Mouse (Mus musculus): ENCODE results near the gene Hist1h2bj. TPM values are rescaled to one million over a fixed set of nuclear protein-coding genes. Genes with fewer than 3 reads are reported as not detected.
"Not testable (repeated sequence)": the region's sequence is repeated elsewhere in the genome, so short reads cannot be mapped to it uniquely, and the experiment has no call there.

Hist1h2bj gene
- polyA plus RNA-seq, 1 experiment: 0.69 TPM

DNA sequence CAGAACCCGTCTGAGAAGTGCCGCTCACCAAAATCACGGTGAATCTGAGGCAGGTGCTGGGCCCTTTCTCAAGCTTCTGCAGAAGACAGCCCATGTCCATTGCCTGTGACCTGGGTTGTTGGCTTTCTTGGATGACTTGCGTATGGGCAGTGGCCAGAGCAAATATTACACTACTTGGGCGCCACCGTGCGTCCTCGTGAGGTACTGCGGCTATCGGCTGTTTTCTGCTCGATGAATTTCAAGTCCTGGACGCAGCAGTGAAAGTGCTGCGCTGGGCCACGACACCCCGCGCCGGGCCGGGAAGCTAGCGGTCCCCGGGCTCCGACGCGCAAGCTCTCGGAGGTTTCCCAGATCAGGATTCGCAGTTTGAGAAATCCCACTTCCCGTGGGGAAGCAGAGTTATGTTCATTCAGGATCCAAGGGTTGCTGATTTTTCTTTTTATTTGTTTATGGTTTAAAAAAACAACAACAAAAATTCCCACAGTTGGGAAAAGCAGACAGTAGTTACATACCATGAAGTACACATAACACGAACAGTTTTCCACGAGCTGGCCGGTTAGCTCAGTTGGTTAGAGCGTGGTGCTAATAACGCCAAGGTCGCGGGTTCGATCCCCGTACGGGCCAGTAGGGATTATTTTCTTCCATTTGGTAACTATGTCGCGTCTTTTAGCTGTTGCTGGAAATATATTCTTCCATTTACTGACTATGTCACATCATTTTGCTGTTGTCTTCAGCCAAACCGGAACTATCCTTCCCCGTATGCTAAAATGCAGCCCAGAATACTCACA, 14.1 kb upstream of the Hist1h2bj start:
- Histone ChIP-seq H3K27ac (ENCODE audit: insufficient read depth, low read length) (no peak overlapping the region), H3K4me1 (ENCODE audit: control insufficient read depth, insufficient read depth, low read length) (no peaks in the 10 kb centered on the region), H3K4me3 (ENCODE audit: insufficient read depth, low read length) (peak overlapping the region; percentile 30)
- no peak for TF ChIP-seq POLR2A (IDR thresholded peaks at IDR 0.05; ENCODE audit: extremely low read depth, insufficient read depth, low read length)
- peak; percentile 90 for TF ChIP-seq CTCF (IDR thresholded peaks at IDR 0.05; ENCODE audit: extremely low read depth, insufficient read depth, low read length)

DNA sequence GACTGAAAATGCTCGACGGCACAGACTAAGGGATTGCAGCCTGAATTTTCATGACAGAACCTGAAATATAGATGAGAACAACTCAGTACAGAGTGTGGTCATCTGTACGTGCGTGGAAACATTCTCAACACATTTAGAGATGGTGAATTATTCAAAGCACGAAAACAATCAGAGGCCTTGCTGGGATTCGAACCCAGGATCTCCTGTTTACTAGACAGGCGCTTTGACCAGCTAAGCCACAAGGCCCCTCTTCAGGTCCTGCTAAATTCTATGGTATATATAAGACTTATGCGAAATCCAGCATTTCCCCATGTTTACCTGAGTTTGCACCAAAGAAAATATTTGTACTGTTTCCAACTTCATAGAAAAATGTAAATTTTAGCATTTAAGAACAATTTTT, 13.1 kb upstream of the Hist1h2bj start:
- H3K4me3 ChIP-seq (ENCODE audit: insufficient read depth, low read length): no peak overlapping the region
- TF ChIP-seq CTCF (IDR thresholded peaks at IDR 0.05; ENCODE audit: extremely low read depth, insufficient read depth, low read length) (no peak), POLR2A (IDR thresholded peaks at IDR 0.05; ENCODE audit: extremely low read depth, insufficient read depth, low read length) (no peak)
- no peak overlapping the region for H3K27ac ChIP-seq (ENCODE audit: insufficient read depth, low read length)
- peaks cover 1% of the 10 kb centered on the region; the same call in 1 of the 2 replicates for H3K4me1 ChIP-seq (ENCODE audit: control insufficient read depth, insufficient read depth, low read length)

DNA sequence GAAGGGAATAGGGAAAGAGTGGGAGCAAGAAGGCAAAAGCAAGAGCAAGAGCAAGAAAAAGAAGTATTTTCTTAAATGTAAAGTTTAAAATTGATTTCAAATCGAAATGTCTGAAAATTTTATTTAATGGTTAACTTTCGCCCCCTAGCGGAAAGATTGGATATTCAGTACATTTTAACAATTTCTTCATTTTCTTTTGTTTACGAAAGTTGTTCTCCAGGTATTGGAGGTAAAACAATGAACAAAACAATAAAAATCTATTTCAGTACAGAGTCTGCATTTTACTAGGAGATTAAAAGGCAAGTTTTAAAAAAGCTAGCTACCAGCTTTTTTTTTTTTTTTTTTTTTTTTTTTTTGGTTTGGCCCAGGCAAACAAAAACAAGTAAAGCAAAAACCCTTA, 12.5 kb upstream of the Hist1h2bj start:
- peaks cover 1% of the 10 kb centered on the region; the same call in 1 of the 2 replicates for H3K4me1 ChIP-seq (ENCODE audit: control insufficient read depth, insufficient read depth, low read length)
- H3K4me3 ChIP-seq (ENCODE audit: insufficient read depth, low read length): no peak overlapping the region
- no peak overlapping the region for H3K27ac ChIP-seq (ENCODE audit: insufficient read depth, low read length)
- no peak for TF ChIP-seq POLR2A (IDR thresholded peaks at IDR 0.05; ENCODE audit: extremely low read depth, insufficient read depth, low read length)
- no peak for TF ChIP-seq CTCF (IDR thresholded peaks at IDR 0.05; ENCODE audit: extremely low read depth, insufficient read depth, low read length)

DNA sequence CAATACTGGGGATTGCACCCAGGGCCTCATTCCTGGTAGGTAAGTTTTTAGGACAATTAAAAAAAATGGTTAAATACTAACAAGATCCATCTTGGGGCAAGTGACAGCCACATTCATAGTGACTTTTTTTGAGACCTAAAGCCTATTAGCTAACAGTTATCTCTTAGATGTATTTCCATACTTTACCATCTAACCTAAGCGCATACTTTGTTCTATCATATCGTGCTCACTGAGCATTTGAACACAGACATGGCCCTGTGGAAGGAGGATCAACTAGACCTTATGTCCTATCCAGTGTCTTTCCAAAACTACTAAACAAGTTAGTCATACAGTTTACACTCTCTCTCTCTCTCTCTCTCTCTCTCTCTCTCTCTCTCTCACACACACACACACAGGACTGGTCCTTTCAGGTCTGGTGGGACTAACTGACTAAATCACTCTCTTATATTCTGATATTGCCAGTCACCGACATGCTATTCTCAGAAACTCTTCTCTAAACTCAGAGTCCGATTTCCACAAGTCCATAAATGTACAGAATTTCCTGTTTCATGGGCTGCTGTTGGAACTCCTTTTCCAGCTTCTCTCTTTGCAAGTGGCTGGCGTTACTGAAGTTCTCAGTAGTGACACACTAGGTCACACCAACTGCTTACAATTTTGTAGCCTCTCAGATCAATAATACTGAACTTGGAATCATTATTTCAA, 9.1 kb upstream of the Hist1h2bj start:
- no peak overlapping the region for H3K4me3 ChIP-seq (ENCODE audit: insufficient read depth, low read length)
- H3K27ac ChIP-seq (ENCODE audit: insufficient read depth, low read length): no peak overlapping the region
- no peak for TF ChIP-seq CTCF (IDR thresholded peaks at IDR 0.05; ENCODE audit: extremely low read depth, insufficient read depth, low read length)
- TF ChIP-seq POLR2A (IDR thresholded peaks at IDR 0.05; ENCODE audit: extremely low read depth, insufficient read depth, low read length): no peak
- H3K4me1 ChIP-seq (ENCODE audit: control insufficient read depth, insufficient read depth, low read length): peaks cover 1% of the 10 kb centered on the region; the same call in 1 of the 2 replicates

DNA sequence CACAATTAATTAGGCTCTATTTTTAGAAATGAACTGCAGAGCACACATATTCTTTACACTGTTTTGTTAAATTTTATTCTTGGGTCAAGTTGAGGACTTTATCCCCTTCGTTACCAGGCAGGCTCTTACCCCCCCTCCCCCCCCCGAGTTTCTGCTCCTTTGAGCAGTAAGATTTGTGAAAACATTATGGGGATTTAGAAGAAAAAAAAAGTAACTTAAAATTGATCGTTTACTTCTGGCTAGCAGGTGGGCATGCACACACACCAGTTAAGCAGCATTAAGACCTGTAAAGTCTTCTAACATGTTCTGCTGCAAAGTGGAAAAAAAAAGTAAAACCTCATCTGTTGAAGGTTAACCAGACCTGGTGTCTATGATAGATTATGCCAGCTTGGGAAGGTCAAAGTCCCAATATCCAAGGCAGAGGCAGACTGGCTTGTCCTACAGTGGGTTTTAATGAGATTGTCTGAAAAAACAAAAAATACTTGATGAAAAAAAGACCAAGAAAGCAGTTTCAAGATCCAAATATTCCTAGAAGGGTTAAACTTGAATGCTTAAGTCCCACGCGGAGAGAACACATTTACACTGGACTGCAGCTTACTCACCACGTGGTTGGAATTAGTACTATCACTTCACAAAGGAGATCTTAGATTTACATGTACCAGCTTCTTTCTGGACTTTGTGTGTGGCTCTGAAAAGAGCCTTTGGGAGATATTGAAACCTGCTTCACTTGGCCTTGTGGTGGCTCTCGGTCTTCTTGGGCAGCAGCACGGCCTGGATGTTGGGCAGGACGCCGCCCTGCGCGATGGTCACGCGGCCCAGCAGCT, 8.4 kb upstream of the Hist1h2bj start:
- no peak overlapping the region for H3K4me3 ChIP-seq (ENCODE audit: insufficient read depth, low read length)
- peaks cover 1% of the 10 kb centered on the region; the same call in 1 of the 2 replicates for H3K4me1 ChIP-seq (ENCODE audit: control insufficient read depth, insufficient read depth, low read length)
- TF ChIP-seq CTCF (IDR thresholded peaks at IDR 0.05; ENCODE audit: extremely low read depth, insufficient read depth, low read length): no peak
- TF ChIP-seq POLR2A (IDR thresholded peaks at IDR 0.05; ENCODE audit: extremely low read depth, insufficient read depth, low read length): no peak
- no peak overlapping the region for H3K27ac ChIP-seq (ENCODE audit: insufficient read depth, low read length)

DNA sequence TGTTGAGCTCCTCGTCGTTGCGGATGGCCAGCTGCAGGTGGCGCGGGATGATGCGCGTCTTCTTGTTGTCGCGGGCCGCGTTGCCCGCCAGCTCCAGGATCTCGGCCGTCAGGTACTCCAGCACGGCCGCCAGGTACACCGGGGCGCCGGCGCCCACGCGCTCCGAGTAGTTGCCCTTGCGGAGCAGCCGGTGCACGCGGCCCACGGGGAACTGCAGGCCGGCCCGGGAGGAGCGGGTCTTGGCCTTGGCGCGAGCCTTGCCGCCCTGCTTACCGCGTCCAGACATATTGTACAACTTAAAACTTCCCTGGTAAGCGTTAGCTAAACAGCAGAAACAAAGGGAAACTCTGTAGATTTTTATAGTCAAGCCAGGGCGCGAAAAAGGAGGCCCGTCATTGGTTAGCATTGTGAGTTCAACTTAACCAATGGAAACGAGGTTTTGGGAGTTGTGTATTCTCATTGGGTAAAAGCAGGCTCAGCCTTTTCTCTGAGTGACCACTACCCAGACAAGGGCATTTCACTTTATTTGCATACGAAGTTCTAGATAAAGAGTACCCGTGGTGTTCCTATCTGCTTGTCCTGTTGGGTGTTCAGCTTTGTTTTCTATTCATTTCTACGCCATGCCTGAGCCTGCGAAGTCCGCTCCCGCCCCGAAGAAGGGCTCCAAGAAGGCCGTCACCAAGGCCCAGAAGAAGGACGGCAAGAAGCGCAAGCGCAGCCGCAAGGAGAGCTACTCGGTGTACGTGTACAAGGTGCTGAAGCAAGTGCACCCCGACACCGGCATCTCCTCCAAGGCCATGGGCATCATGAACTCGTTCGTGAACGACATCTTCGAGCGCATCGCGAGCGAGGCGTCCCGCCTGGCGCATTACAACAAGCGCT, 7.5 kb upstream of the Hist1h2bj start, which contains the start of the genes Hist1h2ah and Hist1h2bk:
Gene Hist1h2ah (minus strand): TSS at position 302 of the 882 bp plus-strand sequence.
Gene Hist1h2bk (plus strand): TSS at position 604 of the 882 bp plus-strand sequence.
- peak within 1 kb of the TSS; percentile 14; the same call in 1 of the 2 replicates for H3K4me3 ChIP-seq (ENCODE audit: insufficient read depth, low read length)
- not testable (repeated sequence) for H3K27ac ChIP-seq (ENCODE audit: insufficient read depth, low read length); H3K4me1 ChIP-seq (ENCODE audit: control insufficient read depth, insufficient read depth, low read length)
- TF ChIP-seq POLR2A (IDR thresholded peaks at IDR 0.05; ENCODE audit: extremely low read depth, insufficient read depth, low read length): peak; percentile 78

DNA sequence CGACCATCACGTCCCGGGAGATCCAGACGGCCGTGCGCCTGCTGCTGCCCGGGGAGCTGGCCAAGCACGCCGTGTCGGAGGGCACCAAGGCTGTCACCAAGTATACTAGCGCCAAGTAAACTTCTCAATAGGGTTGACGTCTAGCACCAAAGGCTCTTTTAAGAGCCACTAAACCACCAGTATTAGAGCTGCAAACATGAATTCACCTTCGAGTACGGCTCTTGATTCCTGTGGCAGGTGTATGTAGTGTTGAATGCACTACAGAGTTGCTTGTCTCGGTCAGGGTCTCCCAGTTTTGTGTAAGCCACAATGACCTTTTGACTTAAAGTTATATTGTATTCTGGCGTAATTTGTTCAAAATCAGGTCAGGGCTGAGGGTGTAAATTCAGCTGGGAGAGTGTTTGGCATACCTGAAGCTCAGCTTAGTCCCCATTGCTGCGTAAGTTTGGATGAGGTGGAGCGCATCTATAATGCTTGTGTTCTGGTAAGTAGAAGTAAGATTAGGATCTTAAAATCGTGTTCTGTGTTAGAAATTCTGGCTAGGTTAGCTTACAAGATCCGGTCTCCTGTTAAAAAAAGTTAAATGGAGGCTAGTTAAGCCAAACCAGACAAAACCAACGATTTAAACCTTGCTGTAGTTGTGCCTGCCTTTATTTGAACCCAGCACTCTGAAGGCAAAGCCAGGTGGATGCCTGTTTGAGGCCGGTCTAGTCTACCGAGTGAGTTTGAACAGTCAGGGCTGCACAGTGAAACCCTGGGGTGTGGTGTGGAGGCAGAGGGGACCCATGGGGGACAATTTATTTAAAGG, 6.7 kb upstream of the Hist1h2bj start:
- Histone ChIP-seq H3K4me1 (ENCODE audit: control insufficient read depth, insufficient read depth, low read length) (peaks cover 1% of the 10 kb centered on the region; the same call in 1 of the 2 replicates), H3K27ac (ENCODE audit: insufficient read depth, low read length) (no peak overlapping the region), H3K4me3 (ENCODE audit: insufficient read depth, low read length) (peak overlapping the region; percentile 14; the same call in 1 of the 2 replicates)
- TF ChIP-seq CTCF (IDR thresholded peaks at IDR 0.05; ENCODE audit: extremely low read depth, insufficient read depth, low read length) (no peak), POLR2A (IDR thresholded peaks at IDR 0.05; ENCODE audit: extremely low read depth, insufficient read depth, low read length) (no peak)

DNA sequence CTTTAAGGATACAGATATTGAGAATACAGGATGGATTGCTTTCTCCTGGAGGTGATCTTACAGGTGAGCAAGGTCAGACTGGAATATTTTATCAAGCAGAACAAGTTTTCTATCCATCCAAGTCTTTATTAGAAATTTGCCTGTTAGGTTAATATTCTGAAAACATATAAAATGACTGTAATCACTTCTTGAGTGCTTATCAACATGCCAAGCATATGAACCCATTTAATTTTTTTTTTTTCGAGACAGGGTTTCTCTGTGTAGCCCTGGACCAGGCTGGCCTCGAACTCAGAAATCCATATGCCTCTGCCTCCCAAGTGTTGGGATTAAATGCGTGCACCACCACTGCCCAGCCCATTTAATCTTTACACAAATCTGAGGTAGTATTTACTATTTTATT, 6.0 kb upstream of the Hist1h2bj start:
- TF ChIP-seq CTCF (IDR thresholded peaks at IDR 0.05; ENCODE audit: extremely low read depth, insufficient read depth, low read length) (no peak), POLR2A (IDR thresholded peaks at IDR 0.05; ENCODE audit: extremely low read depth, insufficient read depth, low read length) (no peak)
- H3K4me1 ChIP-seq (ENCODE audit: control insufficient read depth, insufficient read depth, low read length): peaks cover 1% of the 10 kb centered on the region; the same call in 1 of the 2 replicates
- H3K27ac ChIP-seq (ENCODE audit: insufficient read depth, low read length): no peak overlapping the region
- no peak overlapping the region for H3K4me3 ChIP-seq (ENCODE audit: insufficient read depth, low read length)

Data from cortical plate, adult 2 months (tissue).